Mouse (Mus musculus) stomach, embryonic 15.5 days (tissue): ENCODE results near the gene Ddx52. TPM values are rescaled to one million over a fixed set of nuclear protein-coding genes. Genes with fewer than 3 reads are reported as not detected.

Source experiments
- ATAC-seq: fragments of 200-750 bp; cut with Nextera tagmentation; 2 replicates; pipeline ENCODE4 v1.8.0; 2017; ENCODE audit warnings: low read depth, moderate number of reproducible peaks, moderate TSS enrichment; ENCODE audit not compliant: insufficient read depth, low FRiP score
- H3K27ac ChIP-seq: fragments of 300-500 bp; sonication (generic); 2 replicates; pipeline ENCODE4 v1.5.1; 2015; ENCODE audit warnings: mild to moderate bottlenecking, inconsistent platforms
- H3K27me3 ChIP-seq: fragments of 300-500 bp; sonication (generic); replicated peaks from 2 replicates; pipeline ENCODE4 v1.6.1; 2015; ENCODE audit warnings: inconsistent platforms
- H3K36me3 ChIP-seq: fragments of 300-500 bp; sonication (generic); 2 replicates; pipeline ENCODE4 v1.6.1; 2015; ENCODE audit warnings: inconsistent platforms
- H3K4me1 ChIP-seq: fragments of 300-500 bp; sonication (generic); 2 replicates; pipeline ENCODE4 v1.6.1; 2015; ENCODE audit warnings: inconsistent platforms
- H3K4me2 ChIP-seq: fragments of 300-500 bp; sonication (generic); 2 replicates; pipeline ENCODE4 v1.6.1; 2015; ENCODE audit warnings: mild to moderate bottlenecking, inconsistent platforms
- H3K4me3 ChIP-seq: fragments of 300-500 bp; sonication (generic); replicated peaks from 2 replicates; pipeline ENCODE4 v1.5.1; 2015; ENCODE audit warnings: inconsistent platforms
- H3K9ac ChIP-seq: fragments of 300-500 bp; sonication (generic); 2 replicates; pipeline ENCODE4 v1.6.1; 2015; ENCODE audit warnings: inconsistent platforms
- H3K9me3 ChIP-seq: fragments of 300-500 bp; sonication (generic); 2 replicates; pipeline ENCODE4 v1.6.1; 2016; ENCODE audit warnings: inconsistent platforms
- WGBS: fragments of 180-500 bp; shearing (Covaris S2); methylation state at CpG from one replicate; pipeline ENCODE4 v1.1.7; 2015; 5-methylcytosine and 5-hydroxymethylcytosine counted together
- polyA plus RNA-seq: library from polyadenylated mRNA; unstranded; fragments of >200 nt; fragmentation: Nextera tagmentation; extraction: Ambion mirVana; gene quantifications from 2 replicates; pipeline ENCODE4 v1.2.1, GENCODE M21; 2015

The Ddx52 gene
- polyA plus RNA-seq, 1 experiment from 2014 or later: 30.4 TPM

GRCm38 (mm10) chr11:83999411-83999915 is 57.6 kb downstream of the Ddx52 start:
- H3K27me3 ChIP-seq: no peaks in the 10 kb centered on the region
- H3K36me3 ChIP-seq: peaks cover 18% of the 10 kb centered on the region

GRCm38 (mm10) chr11:84001257-84001656 is 59.4 kb downstream of the Ddx52 start:
- H3K27me3 ChIP-seq: no peaks in the 10 kb centered on the region
- peaks cover 9% of the 10 kb centered on the region; the same call in 1 of the 2 replicates for H3K36me3 ChIP-seq
- no peak overlapping the region for H3K27ac ChIP-seq
- H3K9ac ChIP-seq: no peak overlapping the region
- no peak overlapping the region for H3K4me2 ChIP-seq
- no peaks in the 10 kb centered on the region for H3K9me3 ChIP-seq
- ATAC-seq: no peak
- H3K4me3 ChIP-seq: no peak overlapping the region
- 89% methylated on average over 3 of the region's 3 CpGs for WGBS
- no peaks in the 10 kb centered on the region for H3K4me1 ChIP-seq

More at GRCm38 (mm10) chr11:83999411-83999915, 57.6 kb downstream of the Ddx52 start:
- Histone ChIP-seq H3K27ac (no peak overlapping the region), H3K9me3 (no peaks in the 10 kb centered on the region), H3K4me2 (no peak overlapping the region), H3K4me3 (no peak overlapping the region), H3K9ac (no peak overlapping the region), H3K4me1 (no peaks in the 10 kb centered on the region)
- WGBS: 91% methylated on average over 4 of the region's 4 CpGs
- ATAC-seq: no peak

DNA sequence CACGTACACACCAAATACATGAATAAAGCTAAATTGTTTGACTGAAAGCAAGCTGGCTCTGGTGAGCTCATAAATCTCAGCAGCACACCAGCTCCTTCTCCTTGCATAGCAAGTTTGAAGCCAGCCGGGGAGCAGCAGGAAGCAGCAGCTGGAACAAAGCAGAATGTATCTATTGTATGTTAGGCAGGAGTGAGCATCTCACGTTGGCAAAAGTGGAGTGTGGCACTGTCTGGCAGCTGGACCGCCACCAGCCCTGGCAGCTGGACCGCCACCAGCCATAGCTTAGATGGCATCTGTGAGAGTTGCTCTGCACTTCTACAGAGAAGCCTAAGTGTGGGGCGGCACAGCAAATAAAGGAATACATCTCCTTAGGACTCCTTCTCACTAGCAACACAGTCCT is 62.1 kb downstream of the Ddx52 start:
- no peak for ATAC-seq
- H3K4me2 ChIP-seq: no peak overlapping the region
- H3K4me3 ChIP-seq: no peak overlapping the region
- 82% methylated on average over 6 of the region's 6 CpGs for WGBS
- no peaks in the 10 kb centered on the region for H3K4me1 ChIP-seq
- no peak overlapping the region for H3K27ac ChIP-seq
- no peak overlapping the region for H3K9ac ChIP-seq
- H3K9me3 ChIP-seq: no peaks in the 10 kb centered on the region
- no peaks in the 10 kb centered on the region for H3K27me3 ChIP-seq
- H3K36me3 ChIP-seq: peaks cover 9% of the 10 kb centered on the region; the same call in 1 of the 2 replicates

GRCm38 (mm10) chr11:84009001-84009400 is 67.1 kb downstream of the Ddx52 start:
- Histone ChIP-seq H3K9ac (no peak overlapping the region), H3K4me2 (no peak overlapping the region), H3K4me3 (no peak overlapping the region), H3K9me3 (no peaks in the 10 kb centered on the region), H3K27me3 (no peaks in the 10 kb centered on the region), H3K36me3 (0 out of 2 replicates have a peak, but pooled peaks cover 5% of the 10 kb centered on the region), H3K4me1 (no peaks in the 10 kb centered on the region), H3K27ac (no peak overlapping the region)
- ATAC-seq: no peak
- WGBS: 89% methylated on average over 9 of the region's 9 CpGs

DNA sequence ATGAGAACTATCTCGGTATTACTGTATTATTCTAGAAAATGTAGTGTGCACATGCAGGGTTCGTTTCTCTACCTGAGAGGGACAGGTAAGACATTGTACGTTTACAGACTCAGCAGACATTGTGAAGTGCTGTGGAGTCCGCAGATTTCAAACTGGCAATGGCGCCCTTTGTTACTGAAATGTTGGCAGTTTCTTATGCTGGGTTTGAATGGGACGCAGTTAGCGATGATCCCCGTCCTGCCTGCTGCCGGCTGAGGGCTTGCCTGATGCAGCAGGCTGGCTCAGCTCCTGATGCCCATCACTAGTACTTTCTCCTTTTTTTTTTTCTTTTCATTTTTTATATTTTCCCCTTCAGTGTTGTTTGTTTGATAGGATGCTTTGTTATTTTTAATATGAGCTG is 68.5 kb downstream of the Ddx52 start:
- H3K27ac ChIP-seq: no peak overlapping the region
- no peaks in the 10 kb centered on the region for H3K4me1 ChIP-seq
- no peak overlapping the region for H3K4me2 ChIP-seq
- no peak overlapping the region for H3K9ac ChIP-seq
- ATAC-seq: no peak
- H3K27me3 ChIP-seq: no peaks in the 10 kb centered on the region
- no peak overlapping the region for H3K4me3 ChIP-seq
- H3K36me3 ChIP-seq: 0 out of 2 replicates have a peak, but pooled peaks cover 5% of the 10 kb centered on the region
- H3K9me3 ChIP-seq: no peaks in the 10 kb centered on the region
- WGBS: 83% methylated on average over 9 of the region's 9 CpGs

- no peak overlapping the region for H3K4me2 ChIP-seq
- 0 out of 2 replicates have a peak, but pooled peaks cover 5% of the 10 kb centered on the region for H3K36me3 ChIP-seq
- no peaks in the 10 kb centered on the region for H3K27me3 ChIP-seq
- H3K27ac ChIP-seq: no peak overlapping the region
- 54% methylated on average over 12 of the region's 12 CpGs for WGBS
- H3K4me1 ChIP-seq: no peaks in the 10 kb centered on the region
- ATAC-seq: no peak
- H3K4me3 ChIP-seq: no peak overlapping the region
- no peaks in the 10 kb centered on the region for H3K9me3 ChIP-seq
- H3K9ac ChIP-seq: no peak overlapping the region
These were observed 69.2 kb downstream of the Ddx52 start for GRCm38 (mm10) chr11:84011050-84011449.

DNA sequence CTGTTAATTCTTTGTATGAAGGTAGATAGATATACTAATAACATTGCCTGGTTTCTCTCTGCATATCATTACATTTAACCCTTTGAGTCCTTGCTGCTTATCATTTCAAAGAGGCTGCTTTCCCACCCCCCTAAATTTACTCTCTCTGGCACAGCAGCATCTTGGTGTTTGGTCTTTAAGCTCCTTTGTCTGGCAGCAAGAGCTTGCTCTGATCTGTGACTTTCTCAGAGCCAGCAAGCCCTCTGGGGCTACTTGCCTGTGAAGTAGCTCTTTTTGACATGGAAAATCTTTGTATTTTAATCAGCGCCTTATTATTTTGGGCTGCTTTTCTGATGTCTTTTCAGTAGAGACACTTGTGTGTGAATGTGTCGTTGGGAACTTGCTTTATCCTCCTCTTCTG is 69.7 kb downstream of the Ddx52 start:
- H3K4me2 ChIP-seq: no peak overlapping the region
- H3K9me3 ChIP-seq: no peaks in the 10 kb centered on the region
- H3K4me1 ChIP-seq: no peaks in the 10 kb centered on the region; the same call in 1 of the 2 replicates
- no peak overlapping the region for H3K27ac ChIP-seq
- H3K9ac ChIP-seq: no peak overlapping the region
- no peak overlapping the region for H3K4me3 ChIP-seq
- H3K27me3 ChIP-seq: no peaks in the 10 kb centered on the region
- WGBS: 61% methylated on average over 2 of the region's 2 CpGs
- no peak for ATAC-seq
- 0 out of 2 replicates have a peak, but pooled peaks cover 5% of the 10 kb centered on the region for H3K36me3 ChIP-seq

Other genes starting within 250 kb of the Ddx52 start
- gene Wfdc17, start 238.1 kb upstream of the Ddx52 start, polyA plus RNA-seq: 4.7 and 6.0 TPM in 2 replicates
- 0.57 and 0.66 TPM in 2 replicates for gene Wfdc18, start 233.0 kb upstream of the Ddx52 start, polyA plus RNA-seq
- 8.1 and 9.1 TPM in 2 replicates for gene Wfdc21, start 195.1 kb upstream of the Ddx52 start, polyA plus RNA-seq
- gene Heatr6, start 188.4 kb upstream of the Ddx52 start, polyA plus RNA-seq: 21.1 TPM in 2 replicates
- 6.0 and 8.0 TPM in 2 replicates for gene Hnf1b, start 92.0 kb upstream of the Ddx52 start, polyA plus RNA-seq
- gene Synrg, start 22.4 kb downstream of the Ddx52 start, polyA plus RNA-seq: 11.0 and 12.3 TPM in 2 replicates
- gene Dusp14, start 127.2 kb downstream of the Ddx52 start, polyA plus RNA-seq: 13.5 and 19.5 TPM in 2 replicates
- 25.8 and 27.5 TPM in 2 replicates for gene Tada2a, start 187.5 kb downstream of the Ddx52 start, polyA plus RNA-seq
- gene Acaca, start 187.6 kb downstream of the Ddx52 start, polyA plus RNA-seq: 12.9 and 14.2 TPM in 2 replicates
- not detected in 2 replicates for gene Gm11437, start 225.4 kb downstream of the Ddx52 start, polyA plus RNA-seq